Mouse (Mus musculus) intestine, embryonic 15.5 days (tissue): ENCODE results near the gene Sucnr1. TPM values are rescaled to one million over a fixed set of nuclear protein-coding genes. Genes with fewer than 3 reads are reported as not detected.
A peak's percentile ranks its signal among the peaks of the same experiment; 100 is the strongest.
"Not testable (repeated sequence)": the region's sequence is repeated elsewhere in the genome, so short reads cannot be mapped to it uniquely, and the experiment has no call there.

Experiments used
- ATAC-seq: fragments of 200-750 bp; cut with Nextera tagmentation; 2 replicates; pipeline ENCODE4 v1.8.0; 2017; ENCODE audit warnings: moderate TSS enrichment, moderate library complexity
- H3K27ac ChIP-seq: fragments of 300-500 bp; sonication (generic); 2 replicates; pipeline ENCODE4 v1.5.1; 2015; ENCODE audit warnings: mild to moderate bottlenecking, inconsistent platforms
- H3K27me3 ChIP-seq: fragments of 300-500 bp; sonication (generic); replicated peaks from 2 replicates; pipeline ENCODE4 v1.6.1; 2015; ENCODE audit warnings: inconsistent platforms
- H3K36me3 ChIP-seq: fragments of 300-500 bp; sonication (generic); 2 replicates; pipeline ENCODE4 v1.6.1; 2015; ENCODE audit warnings: inconsistent platforms
- H3K4me1 ChIP-seq: fragments of 300-500 bp; sonication (generic); replicated peaks from 2 replicates; pipeline ENCODE4 v1.6.1; 2015; ENCODE audit warnings: inconsistent platforms
- H3K4me2 ChIP-seq: fragments of 300-500 bp; sonication (generic); replicated peaks from 2 replicates; pipeline ENCODE4 v1.6.1; 2015; ENCODE audit warnings: mild to moderate bottlenecking, inconsistent platforms
- H3K4me3 ChIP-seq: fragments of 300-500 bp; sonication (generic); replicated peaks from 2 replicates; pipeline ENCODE4 v1.5.1; 2015; ENCODE audit warnings: inconsistent platforms
- H3K9ac ChIP-seq: fragments of 300-500 bp; sonication (generic); 2 replicates; pipeline ENCODE4 v1.6.1; 2015; ENCODE audit warnings: inconsistent platforms
- H3K9me3 ChIP-seq: fragments of 300-500 bp; sonication (generic); 2 replicates; pipeline ENCODE4 v1.6.1; 2016; ENCODE audit warnings: inconsistent platforms
- WGBS: fragments of 180-500 bp; shearing (Covaris S2); methylation state at CpG from one replicate; pipeline ENCODE4 v1.1.7; 2015; 5-methylcytosine and 5-hydroxymethylcytosine counted together
- polyA plus RNA-seq: library from polyadenylated mRNA; unstranded; fragments of >200 nt; fragmentation: Nextera tagmentation; extraction: Ambion mirVana; gene quantifications from 2 replicates; pipeline ENCODE4 v1.2.1, GENCODE M21; 2015

The Sucnr1 gene
- polyA plus RNA-seq, 1 experiment from 2014 or later = 0.64 TPM

GRCm38 (mm10) chr3:60094386-60095156, 12.9 kb downstream of the Sucnr1 start:
- H3K9ac ChIP-seq = no peak overlapping the region
- H3K27ac ChIP-seq = no peak overlapping the region
- H3K4me3 ChIP-seq = no peak overlapping the region
- H3K27me3 ChIP-seq = no peaks in the 10 kb centered on the region
- peak; percentile 72 for ATAC-seq
- H3K4me2 ChIP-seq = no peak overlapping the region
- no peaks in the 10 kb centered on the region for H3K4me1 ChIP-seq
- WGBS = 55% methylated on average over 2 of the region's 2 CpGs
- no peaks in the 10 kb centered on the region for H3K9me3 ChIP-seq
- H3K36me3 ChIP-seq = no peaks in the 10 kb centered on the region

GRCm38 (mm10) chr3:60096941-60097340, 15.3 kb downstream of the Sucnr1 start:
- peak overlapping the region; percentile 69 for H3K27ac ChIP-seq
- H3K9me3 ChIP-seq = no peaks in the 10 kb centered on the region
- no peaks in the 10 kb centered on the region for H3K4me1 ChIP-seq
- H3K4me3 ChIP-seq = no peak overlapping the region
- WGBS = 71% methylated on average over 3 of the region's 3 CpGs
- no peak overlapping the region for H3K9ac ChIP-seq
- no peaks in the 10 kb centered on the region for H3K27me3 ChIP-seq
- no peak overlapping the region for H3K4me2 ChIP-seq
- H3K36me3 ChIP-seq = no peaks in the 10 kb centered on the region
- ATAC-seq = peak; percentile 32

GRCm38 (mm10) chr3:60097485-60097884, 15.8 kb downstream of the Sucnr1 start:
- WGBS = 62% methylated on average over 2 of the region's 2 CpGs
- Histone ChIP-seq H3K27me3 (no peaks in the 10 kb centered on the region), H3K4me2 (no peak overlapping the region), H3K4me3 (no peak overlapping the region), H3K4me1 (no peaks in the 10 kb centered on the region), H3K27ac (no peak overlapping the region), H3K9me3 (no peaks in the 10 kb centered on the region), H3K9ac (no peak overlapping the region), H3K36me3 (no peaks in the 10 kb centered on the region)
- ATAC-seq = peak; percentile 92

- H3K36me3 ChIP-seq = no peaks in the 10 kb centered on the region
- no peak overlapping the region for H3K9ac ChIP-seq
- no peaks in the 10 kb centered on the region for H3K27me3 ChIP-seq
- no peak overlapping the region for H3K4me3 ChIP-seq
- no peak overlapping the region for H3K4me2 ChIP-seq
- peak; percentile 33 for ATAC-seq
- H3K4me1 ChIP-seq = no peaks in the 10 kb centered on the region
- H3K27ac ChIP-seq = no peak overlapping the region
- no peaks in the 10 kb centered on the region for H3K9me3 ChIP-seq
- WGBS = 36% methylated on average over 1 of the region's 1 CpGs
Measured at GRCm38 (mm10) chr3:60098521-60098920, 16.9 kb downstream of the Sucnr1 start.

- WGBS = 57% methylated on average over 2 of the region's 2 CpGs
- H3K4me1 ChIP-seq = no peaks in the 10 kb centered on the region
- peak; percentile 82 for ATAC-seq
- no peaks in the 10 kb centered on the region for H3K9me3 ChIP-seq
- no peak overlapping the region for H3K4me3 ChIP-seq
- no peak overlapping the region for H3K27ac ChIP-seq
- no peak overlapping the region for H3K4me2 ChIP-seq
- no peaks in the 10 kb centered on the region for H3K27me3 ChIP-seq
- H3K36me3 ChIP-seq = no peaks in the 10 kb centered on the region
- no peak overlapping the region for H3K9ac ChIP-seq
Measured at GRCm38 (mm10) chr3:60104462-60105109, 22.9 kb downstream of the Sucnr1 start.

DNA sequence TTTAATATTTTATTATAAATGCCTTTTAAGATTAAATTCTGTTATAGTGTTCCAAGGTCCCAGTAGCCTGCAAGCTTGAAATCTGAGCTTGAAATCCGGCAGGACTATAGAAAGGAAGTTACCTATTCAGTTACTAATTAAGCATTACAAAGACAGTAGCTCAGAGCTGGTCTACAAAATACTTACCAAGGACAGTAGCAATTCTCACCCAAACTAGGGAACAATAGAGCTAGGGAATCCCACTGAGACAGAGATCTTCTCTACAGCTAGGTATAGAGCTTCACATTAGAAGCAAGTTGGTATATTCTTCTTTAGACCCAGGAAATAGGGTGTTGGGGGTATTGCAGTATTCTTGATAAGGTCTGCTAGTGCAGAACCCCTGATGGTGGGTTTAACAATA, 24.8 kb downstream of the Sucnr1 start:
- not testable (repeated sequence) for H3K9me3 ChIP-seq, H3K27me3 ChIP-seq, H3K9ac ChIP-seq, H3K4me2 ChIP-seq, H3K4me3 ChIP-seq, H3K27ac ChIP-seq, H3K4me1 ChIP-seq, H3K36me3 ChIP-seq, ATAC-seq
- 66% methylated on average over 1 of the region's 1 CpGs for WGBS

DNA sequence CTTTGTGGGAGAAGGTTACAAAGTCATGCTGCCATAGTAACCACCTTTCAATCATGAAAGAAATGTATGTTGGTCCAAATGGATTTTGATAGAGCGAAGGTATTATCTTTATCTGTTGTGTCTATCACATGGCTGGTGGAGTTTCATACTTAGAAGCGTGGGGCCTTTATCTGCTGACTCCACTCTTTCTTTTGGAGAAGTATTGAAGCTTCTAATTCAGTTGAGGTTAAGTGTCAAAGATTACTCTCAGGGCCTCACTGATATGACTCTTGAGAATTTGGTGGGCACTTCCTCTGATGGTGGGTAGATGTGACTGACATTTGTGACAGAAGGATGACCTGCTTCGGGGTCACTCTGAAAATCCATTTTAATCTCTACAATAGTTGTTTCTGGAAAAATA, 26.1 kb downstream of the Sucnr1 start:
- WGBS = 90% methylated on average over 3 of the region's 3 CpGs
- Histone ChIP-seq H3K4me3 (no peak overlapping the region), H3K27ac (no peak overlapping the region), H3K27me3 (no peaks in the 10 kb centered on the region), H3K36me3 (no peaks in the 10 kb centered on the region), H3K9me3 (no peaks in the 10 kb centered on the region), H3K4me1 (no peaks in the 10 kb centered on the region), H3K9ac (no peak overlapping the region), H3K4me2 (no peak overlapping the region)
- ATAC-seq = no peak

GRCm38 (mm10) chr3:60108815-60109214, 27.1 kb downstream of the Sucnr1 start:
- Histone ChIP-seq H3K27me3 (no peaks in the 10 kb centered on the region), H3K4me2 (no peak overlapping the region), H3K9ac (no peak overlapping the region), H3K4me1 (no peaks in the 10 kb centered on the region), H3K4me3 (no peak overlapping the region), H3K27ac (no peak overlapping the region), H3K9me3 (no peaks in the 10 kb centered on the region), H3K36me3 (no peaks in the 10 kb centered on the region)
- no peak for ATAC-seq

DNA sequence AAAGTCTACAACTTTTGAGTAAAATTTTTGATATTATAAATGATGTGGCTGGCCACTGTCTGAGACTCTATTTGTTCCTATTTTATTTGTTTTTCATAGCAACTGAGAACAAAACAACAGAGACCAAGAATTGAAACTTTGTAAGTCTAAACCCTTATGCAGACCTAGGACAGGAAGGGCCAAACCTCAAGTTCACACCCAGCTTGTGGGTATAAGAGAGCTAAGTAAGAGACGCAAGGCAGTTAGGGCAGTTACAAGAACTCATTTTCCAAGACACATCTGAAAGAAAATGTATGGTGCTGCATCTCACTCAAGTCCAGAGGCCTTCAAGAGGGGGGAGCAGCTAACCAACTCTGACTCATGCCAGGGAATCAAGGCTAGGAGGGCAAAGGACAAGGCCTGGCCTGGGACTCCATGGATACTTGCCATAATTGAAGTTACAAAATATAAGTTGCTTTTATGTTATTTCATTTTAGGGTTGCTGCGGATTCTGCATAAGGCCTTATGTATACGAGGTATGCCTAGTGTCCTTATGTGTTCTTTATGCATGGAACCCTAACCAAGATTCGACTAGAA, 29.6 kb downstream of the Sucnr1 start:
- H3K4me2 ChIP-seq = no peak overlapping the region
- no peaks in the 10 kb centered on the region for H3K27me3 ChIP-seq
- H3K27ac ChIP-seq = no peak overlapping the region
- H3K4me3 ChIP-seq = no peak overlapping the region
- H3K4me1 ChIP-seq = no peaks in the 10 kb centered on the region
- H3K9ac ChIP-seq = no peak overlapping the region
- ATAC-seq = no peak
- no peaks in the 10 kb centered on the region for H3K9me3 ChIP-seq
- WGBS = 86% methylated on average over 4 of the region's 4 CpGs
- H3K36me3 ChIP-seq = no peaks in the 10 kb centered on the region

DNA sequence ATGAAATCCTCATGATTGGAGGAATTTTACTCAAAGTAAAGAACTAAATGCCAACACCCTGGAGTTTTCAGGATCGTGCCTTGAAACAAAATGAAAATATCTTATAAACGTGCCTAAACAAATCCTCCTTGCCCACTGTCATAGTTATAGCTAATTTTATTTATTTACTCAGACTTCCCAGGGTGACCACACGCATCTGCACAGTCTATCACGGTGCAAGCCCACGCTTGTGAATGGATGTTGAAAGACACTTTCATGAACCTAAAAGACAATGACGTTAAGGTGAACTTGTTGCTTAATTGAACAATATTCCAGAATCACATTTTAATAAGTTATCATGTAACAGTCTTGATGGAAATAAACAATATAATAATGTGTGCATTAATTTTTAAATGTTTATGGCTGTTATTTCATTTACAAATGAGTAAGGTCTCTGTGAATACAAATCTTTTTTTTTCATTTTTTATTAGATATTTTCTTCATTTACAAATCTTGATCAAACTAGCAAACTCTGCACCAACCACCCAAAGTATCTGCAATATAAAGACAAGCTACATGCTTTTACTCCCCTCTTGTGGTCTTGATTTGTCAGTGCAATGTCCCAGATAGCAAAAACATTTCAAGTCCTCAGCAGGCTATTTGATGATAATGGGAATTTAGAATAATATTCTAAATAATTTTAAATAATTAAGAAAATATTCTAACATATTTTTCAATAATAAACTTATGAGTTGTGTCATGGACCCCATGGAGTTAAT, 30.4 kb downstream of the Sucnr1 start:
- H3K4me1 ChIP-seq = no peaks in the 10 kb centered on the region
- no peak overlapping the region for H3K27ac ChIP-seq
- no peaks in the 10 kb centered on the region for H3K27me3 ChIP-seq
- H3K4me3 ChIP-seq = no peak overlapping the region
- no peaks in the 10 kb centered on the region for H3K36me3 ChIP-seq
- 0 out of 2 replicates have a peak, but pooled peaks have one; percentile 65 for ATAC-seq
- 75% methylated on average over 6 of the region's 6 CpGs for WGBS
- H3K4me2 ChIP-seq = no peak overlapping the region
- no peaks in the 10 kb centered on the region for H3K9me3 ChIP-seq
- H3K9ac ChIP-seq = no peak overlapping the region

DNA sequence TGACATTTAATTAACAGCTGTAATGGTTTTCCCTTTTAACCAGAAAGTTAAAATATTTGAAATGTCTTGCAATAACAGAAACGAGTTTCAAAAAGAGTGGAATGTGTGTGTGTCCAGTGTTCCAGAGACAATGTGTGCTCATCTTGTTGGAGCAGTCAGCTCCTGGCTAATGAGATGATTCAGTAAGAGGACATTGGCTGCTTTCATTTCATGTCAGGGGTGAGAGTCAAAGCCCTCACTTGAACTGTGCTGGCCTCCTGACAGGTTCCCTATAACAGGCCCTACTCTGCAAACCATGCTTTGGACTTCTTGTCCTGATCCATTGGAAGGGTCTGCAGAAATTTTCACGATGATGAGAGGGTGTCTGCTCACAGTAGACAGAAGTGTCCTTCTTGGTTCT, 32.9 kb downstream of the Sucnr1 start:
- Histone ChIP-seq H3K27ac (no peak overlapping the region), H3K4me3 (no peak overlapping the region), H3K36me3 (no peaks in the 10 kb centered on the region), H3K27me3 (no peaks in the 10 kb centered on the region), H3K9ac (no peak overlapping the region), H3K9me3 (no peaks in the 10 kb centered on the region), H3K4me2 (no peak overlapping the region), H3K4me1 (no peaks in the 10 kb centered on the region)
- 57% methylated on average over 2 of the region's 2 CpGs for WGBS
- no peak for ATAC-seq

DNA sequence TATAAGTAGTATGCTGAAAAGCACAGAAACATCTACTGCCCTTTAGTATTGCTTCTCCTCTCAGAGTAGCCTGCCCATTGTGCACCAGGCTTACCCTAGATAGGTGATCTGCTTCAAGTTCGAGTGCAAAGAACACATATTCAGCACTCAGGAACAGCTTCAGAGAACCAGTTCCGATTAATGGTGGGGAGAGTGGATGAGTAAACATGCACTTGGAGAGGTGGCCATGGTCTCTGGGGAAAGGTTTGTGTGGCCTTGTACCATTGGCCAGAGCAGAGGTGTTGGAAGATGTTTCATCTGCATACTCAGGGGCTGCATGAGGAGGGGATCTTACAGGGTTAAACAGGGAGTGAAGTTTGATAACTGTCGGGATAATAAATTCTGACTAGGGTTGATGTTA, 39.8 kb downstream of the Sucnr1 start:
- no peaks in the 10 kb centered on the region for H3K9me3 ChIP-seq
- H3K4me2 ChIP-seq = no peak overlapping the region
- H3K4me3 ChIP-seq = no peak overlapping the region
- H3K9ac ChIP-seq = no peak overlapping the region
- WGBS = 65% methylated on average over 3 of the region's 3 CpGs
- no peaks in the 10 kb centered on the region for H3K27me3 ChIP-seq
- no peak for ATAC-seq
- no peaks in the 10 kb centered on the region for H3K36me3 ChIP-seq
- no peaks in the 10 kb centered on the region for H3K4me1 ChIP-seq
- H3K27ac ChIP-seq = no peak overlapping the region
